Mouse (Mus musculus) adrenal gland, postnatal 14 days (tissue): ENCODE measurements around the gene Daxx. TPM values are rescaled to one million over a fixed set of nuclear protein-coding genes. Genes with fewer than 3 reads are reported as not detected.
"Not testable (repeated sequence)": the region's sequence is repeated elsewhere in the genome, so short reads cannot be mapped to it uniquely, and the experiment has no call there.

Experiments
- DNase-seq: peaks from one replicate; pipeline ENCODE4 v3.0.0; 2021; ENCODE audit warnings: mixed read lengths
- long read RNA-seq, 2 experiments: library from polyadenylated mRNA; stranded (forward); transcript quantifications; one replicate each; pipeline ENCODE4 v2.0.0; 2021
- total RNA-seq: library from RNA; stranded (reverse); gene quantifications from 2 replicates; pipeline ENCODE4 v1.2.3, GENCODE M21; 2021

The Daxx gene
- 27.7 and 32.0 TPM in 2 replicates for total RNA-seq
- long read RNA-seq, experiment 1, transcript Daxx-201 (8 exons, 2,581 nt): major isoform, 16 of 24 reads
- long read RNA-seq, experiment 1, partial matches to known transcripts: 1 of 24 reads
- long read RNA-seq, experiment 1, other reads (novel, unspliced or antisense): 7 of 24 reads
- long read RNA-seq, experiment 2, transcript Daxx-201 (8 exons, 2,581 nt): major isoform, 10 of 13 reads
- long read RNA-seq, experiment 2, partial matches to known transcripts: 0 of 13 reads
- long read RNA-seq, experiment 2, other reads (novel, unspliced or antisense): 3 of 13 reads

DNA sequence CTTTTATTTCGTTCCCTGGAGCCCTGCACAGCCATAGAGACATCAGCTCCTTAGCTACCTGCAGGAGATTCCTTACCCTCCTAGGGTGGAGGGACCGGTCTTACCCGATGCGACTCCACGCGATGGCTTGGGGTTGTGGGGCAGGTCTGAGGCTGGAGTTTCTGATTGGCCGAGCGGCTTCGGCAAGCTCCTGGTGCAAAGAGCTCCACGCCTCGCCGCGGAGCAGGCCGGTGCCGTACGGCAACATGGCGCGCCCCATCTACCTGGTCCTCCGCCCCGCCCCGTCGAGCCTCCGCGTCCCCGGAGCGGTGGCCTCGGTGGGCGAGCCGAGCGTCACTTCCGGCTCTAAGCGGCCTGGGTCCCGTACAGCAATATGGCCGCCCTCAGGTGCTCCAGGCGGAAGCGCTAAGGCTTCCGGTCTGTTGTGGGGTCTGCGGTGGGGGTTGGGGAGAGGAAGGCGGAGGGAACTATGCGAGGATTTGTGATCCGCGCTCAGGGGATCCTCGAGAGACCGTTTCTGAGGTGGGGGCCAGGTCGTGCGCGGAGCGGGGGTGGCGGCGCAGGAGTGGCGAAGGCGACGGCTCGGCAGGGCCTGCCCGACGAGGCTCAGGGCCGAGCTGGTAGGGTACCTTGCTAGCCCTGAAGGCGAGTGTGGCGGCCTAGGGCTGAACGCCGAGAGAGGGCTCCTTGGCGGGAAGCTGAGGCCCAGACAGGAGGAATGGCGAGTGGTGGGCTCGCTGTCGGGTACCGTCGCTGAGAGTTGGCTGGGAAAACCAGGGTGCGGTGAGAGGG, at the start of gene Daxx:
Gene Daxx (plus strand): TSS at position 338 of the 792 bp plus-strand sequence.
- DNase-seq: peak; percentile 100

DNA sequence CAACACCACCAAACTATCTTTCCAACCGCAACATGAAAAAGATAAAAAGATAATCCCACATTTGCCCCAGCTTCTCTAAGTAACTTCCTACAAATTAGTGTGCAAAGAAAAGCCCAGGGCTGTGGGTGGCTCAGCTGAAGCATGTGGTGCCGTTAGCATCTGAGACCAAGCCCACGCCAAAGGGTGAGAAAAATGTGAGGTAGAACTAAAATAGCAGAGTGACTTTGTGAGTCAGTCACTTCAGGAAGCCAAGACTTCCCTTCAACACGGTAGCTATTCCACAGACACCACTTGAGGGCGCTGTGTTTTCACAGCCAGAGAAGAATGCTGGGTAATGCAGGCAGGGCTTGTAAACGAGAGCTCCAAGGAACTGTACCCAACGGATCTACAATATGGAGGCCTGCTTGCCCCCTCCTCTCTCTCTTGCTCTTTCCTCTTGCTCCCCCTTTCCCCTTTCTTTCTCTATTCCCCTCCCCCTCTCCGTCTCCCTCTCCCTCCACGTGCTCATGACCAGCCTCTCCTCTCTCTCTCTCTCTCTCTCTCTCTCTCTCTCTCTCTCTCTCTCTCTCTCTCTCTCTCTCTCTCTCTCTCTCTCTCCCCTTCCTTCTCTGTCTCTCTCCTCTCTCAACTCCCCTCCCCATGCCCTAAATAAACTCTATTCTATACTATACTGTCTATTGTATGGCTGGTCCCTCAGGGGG, 43.7 kb upstream of the Daxx start:
- peak; percentile 84 for DNase-seq

DNA sequence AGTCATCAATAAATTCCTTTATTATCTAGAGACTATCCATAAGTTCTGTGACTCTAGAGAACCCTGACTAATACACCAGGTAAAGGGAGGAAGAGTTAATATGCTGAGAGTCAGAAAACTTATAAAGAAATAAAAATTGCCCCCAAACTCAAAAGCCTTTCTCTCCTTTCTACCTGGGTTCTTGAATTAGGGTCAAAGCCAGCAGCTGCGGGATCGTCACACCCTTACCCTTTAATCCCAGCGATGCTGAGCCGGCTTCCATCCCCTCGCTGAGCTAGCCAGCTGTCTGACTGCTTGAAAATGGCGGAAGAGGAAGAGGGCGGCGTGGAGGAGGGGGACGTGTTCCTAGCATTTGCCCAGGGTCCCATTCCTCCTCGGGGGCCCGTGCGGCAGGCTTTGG, 35.7 kb upstream of the Daxx start, which contains the start of gene Gm7029:
Gene Gm7029 (plus strand): TSS at position 301 of the 400 bp plus-strand sequence.
- not testable (repeated sequence) for DNase-seq

DNA sequence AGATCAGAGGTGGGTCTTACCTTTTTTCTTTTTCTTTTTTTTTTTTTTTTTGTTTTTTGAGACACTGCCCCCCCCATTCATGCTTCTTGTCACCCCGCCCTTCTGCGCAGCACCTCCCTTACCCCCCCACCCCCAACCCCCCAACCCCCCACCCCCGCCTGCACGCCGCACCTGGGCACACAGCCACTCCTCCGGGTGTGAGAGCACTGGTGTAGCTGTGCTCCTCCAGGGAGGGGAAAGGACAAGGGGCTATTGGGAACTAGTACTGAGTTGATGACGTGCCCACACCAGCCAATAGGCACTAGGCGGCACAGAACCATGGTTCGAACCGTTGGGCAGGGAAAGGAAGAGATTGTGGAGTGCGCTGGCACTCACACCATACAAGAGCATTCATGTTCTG, 34.8 kb upstream of the Daxx start:
- no peak for DNase-seq

DNA sequence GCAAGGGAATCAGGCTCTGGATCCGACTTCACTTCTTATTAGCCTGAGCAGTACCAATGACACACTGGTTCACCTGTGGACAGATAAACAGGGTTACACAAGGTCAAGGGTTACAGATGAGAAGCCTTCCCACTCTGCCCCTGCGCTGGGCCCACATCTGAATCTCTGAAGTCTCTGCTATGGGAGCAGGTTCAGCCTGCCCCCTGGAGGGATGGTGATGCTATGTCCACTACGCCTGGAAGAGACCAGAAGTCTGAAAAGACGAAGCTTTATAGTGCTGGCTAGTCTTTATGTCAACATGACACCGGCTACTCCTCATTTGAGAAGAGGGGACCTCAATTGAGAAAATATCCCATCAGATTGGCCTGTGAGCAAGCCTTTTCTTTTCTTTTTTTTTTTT, 33.4 kb upstream of the Daxx start:
- peak; percentile 48 for DNase-seq

DNA sequence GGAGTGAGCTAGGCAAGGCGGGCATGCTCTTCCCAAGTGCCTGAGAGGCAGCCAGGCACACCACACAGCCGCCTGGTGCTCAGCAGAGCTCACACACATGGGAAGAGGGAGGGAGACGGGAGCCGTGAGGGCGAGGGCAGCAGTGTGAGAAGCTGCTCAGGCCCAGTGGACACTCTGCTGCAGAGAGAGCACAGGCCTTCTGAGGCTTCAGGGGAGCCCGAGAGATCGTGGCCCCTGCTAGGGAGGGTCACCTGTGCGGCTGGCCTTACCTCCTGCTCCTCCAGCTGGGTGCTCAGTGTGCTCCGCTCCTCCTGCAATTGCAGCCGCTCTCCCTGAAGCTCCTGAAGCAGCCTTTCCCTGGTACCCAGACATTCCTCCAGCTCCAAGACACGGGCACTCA, 24.9 kb upstream of the Daxx start:
- not testable (repeated sequence) for DNase-seq

DNA sequence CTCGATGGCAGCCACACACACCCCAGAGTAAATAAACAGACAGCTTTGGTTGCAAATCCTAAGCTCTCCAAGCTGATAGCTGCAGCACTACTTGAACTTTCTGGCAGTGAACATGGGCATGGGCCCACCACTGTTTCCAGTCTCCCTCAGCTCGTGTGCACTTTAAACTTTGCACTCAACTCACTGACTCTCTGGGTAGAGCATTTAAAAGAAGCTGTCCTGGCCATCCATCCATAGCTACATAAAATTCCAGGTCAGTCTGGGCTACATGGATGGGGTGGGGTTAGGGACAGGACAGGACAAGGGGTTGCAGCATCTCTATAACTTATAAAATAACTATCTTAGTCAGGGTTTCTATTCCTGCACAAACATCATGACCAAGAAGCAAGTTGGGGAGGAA, 21.4 kb upstream of the Daxx start:
- DNase-seq: not testable (repeated sequence)

DNA sequence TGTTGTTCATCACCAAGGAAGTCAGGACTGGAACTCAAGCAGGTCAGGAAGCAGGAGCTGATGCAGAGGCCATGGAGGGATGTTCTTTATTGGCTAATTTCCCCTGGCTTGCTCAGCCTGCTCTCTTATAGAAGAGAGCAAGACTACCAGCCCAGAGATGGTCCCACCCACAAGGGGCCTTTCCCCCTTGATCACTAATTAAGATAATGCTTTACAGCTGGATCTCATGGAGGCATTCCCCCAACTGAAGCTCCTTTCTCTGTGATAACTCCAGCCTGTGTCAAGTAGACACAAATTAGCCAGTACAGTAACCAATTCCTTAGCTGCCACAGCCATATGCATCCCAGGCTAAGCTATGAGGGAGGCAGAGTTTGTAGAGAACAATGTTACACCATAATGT, 21.0 kb upstream of the Daxx start:
- DNase-seq: not testable (repeated sequence)

DNA sequence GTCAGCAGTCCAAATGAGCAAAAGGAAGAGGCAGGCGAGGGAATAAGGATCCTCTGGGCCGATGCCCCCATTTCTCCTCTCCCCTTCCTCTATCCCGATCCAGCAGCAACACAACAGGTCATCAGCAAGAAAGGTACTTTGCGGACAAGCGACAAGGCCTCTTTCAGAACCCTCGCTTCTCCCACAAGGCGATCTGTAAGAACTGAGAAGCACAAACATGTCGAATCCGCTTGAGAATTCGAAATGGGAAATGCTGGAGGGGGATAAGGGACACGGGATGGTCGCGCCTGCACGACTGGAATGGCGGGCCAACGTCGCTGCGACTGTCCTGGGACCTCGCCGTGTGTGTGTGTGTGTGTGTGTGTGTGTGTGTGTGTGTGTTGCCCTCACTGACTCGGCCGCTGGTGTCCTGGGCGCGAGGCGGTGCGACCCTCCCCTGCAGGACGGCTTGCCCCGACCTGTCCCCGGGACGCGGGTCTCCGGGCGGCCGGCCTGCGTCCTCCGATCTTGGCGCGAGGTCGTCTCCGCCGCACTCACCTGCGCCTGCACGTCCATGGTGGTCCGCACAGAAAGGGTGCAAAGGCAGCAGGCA, 19.2 kb upstream of the Daxx start:
- not testable (repeated sequence) for DNase-seq

DNA sequence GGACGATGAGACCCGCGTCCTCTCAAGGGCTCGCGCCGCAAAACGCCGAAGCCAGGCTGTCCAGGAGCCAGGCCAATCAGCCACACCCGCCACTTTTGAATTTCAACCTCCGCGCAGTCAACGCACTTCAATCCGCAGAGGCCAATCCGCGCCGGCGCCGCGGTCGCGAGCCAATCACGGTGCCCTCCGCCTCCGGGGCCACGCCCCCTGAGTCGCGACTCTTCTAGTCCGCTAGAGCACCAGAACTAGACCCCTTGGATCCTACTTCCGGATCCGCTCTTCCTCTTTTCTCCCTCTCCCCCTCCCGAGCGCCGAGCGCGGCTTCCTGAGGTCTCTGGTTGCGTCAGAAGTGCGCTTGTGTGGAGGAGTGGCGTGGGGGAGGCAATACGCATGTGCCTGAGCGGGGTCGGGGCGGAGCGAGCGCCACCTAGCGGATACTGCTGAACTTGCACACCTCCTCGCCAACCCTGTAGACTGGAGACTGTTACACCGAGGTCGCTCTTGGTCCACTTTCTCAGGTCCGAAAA, 18.6 kb upstream of the Daxx start, which contains the start of gene Kifc1:
Gene Kifc1 (minus strand): TSS at position 129 of the 527 bp plus-strand sequence.
- DNase-seq: peak; percentile 99

DNA sequence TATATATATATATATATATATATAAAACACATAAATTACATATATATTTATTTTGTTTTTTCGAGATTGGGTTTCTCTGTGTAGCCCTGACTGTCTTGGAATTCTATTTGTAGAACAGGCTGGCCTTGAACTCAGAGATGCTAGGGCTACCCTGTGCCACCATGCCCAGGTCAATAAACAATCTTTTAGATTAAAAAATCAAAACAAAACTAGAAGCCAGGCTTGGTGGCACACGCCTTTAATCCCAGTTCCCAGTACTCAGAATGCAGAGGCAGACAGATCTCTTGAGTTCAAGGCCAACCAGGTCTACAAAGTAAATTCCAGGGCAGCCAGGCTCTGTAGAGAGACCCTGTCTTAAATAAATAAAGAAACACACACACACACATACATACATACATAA, 17.9 kb upstream of the Daxx start:
- DNase-seq: no peak

DNA sequence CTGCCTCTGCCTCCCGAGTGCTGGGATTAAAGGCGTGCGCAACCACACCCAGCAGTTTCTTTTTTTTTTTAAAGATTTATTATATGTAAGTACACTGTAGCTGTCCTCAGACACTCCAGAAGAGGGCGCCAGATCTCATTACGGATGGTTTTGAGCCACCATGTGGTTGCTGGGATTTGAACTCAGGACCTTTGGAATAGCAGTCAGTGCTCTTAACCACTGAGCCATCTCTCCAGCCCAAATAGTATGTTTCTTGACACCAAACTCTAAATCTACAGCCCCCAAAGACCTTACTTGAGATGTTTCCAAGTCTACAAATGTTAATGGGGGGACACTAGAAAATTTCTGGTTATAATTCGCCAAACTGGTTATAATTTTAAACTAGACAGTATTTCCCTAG, 17.3 kb upstream of the Daxx start:
- DNase-seq: not testable (repeated sequence)

DNA sequence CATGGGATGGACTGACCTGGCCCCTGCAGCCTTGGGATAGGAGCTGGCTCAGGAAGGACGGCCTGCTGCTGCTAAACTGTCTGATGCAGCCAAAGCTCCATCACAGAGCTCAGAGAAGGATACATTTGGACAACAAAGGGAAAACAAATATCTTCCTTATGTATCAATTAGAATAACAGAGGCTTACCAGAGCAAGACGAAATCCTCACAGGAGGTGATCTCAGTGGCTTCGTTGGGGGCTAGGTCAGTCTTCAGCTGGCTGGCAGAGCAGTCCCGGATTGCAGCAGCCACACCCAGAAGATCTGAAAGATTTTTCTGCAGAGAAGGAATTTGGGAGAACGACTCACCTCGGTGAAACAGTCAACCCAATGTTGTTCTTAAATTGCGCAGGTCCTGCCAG, 16.8 kb upstream of the Daxx start:
- DNase-seq: no peak

DNA sequence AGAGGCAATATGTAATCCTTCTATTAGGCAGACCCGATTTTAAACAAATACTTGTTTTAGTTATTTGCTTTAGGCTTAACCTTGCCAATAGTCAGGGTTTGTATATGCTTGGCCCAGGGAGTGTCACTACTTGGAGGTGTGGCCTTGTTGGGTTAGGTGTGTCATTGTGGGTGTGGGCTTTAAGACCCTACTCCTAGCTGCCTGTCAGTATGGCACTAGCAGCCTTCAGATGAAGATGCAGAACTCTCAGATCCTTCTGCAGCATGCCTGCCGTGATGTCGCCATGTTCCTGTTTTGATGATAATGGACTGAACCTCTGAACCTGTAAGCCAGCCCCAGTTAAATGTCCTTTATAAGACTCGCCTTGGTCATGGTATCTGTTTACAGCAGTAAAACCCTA, 16.2 kb upstream of the Daxx start:
- not testable (repeated sequence) for DNase-seq

DNA sequence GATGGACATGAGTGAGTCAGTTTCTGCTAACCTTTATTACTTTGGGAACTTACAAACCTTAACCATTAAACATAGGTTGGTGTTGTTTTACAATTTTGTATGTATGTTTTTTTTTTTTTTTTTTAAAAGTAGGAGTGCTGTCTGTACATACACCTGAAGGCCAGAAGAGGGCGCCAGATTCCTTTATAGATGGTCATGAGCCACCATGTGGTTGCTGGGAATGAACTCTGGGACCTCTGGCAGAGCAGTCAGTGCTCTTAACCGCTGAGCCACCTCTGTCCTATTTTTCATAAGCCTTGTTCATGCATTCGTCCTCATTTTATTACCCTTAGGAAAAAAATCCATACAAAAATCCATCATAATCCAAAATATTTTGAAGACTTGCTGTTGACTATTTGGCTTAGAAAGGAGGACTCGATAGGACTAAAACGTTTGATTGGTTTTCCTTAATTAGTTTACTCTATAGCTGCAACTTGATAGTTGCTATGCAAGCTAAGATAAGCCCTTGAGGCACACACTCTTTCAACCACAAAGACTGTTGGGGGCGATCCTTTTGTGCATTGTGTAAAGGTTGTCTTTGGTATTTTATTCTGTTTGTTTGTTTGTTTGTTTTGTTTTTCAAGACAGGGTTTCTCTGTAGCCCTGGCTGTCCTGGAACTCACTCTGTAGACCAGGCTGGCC, 12.0 kb upstream of the Daxx start:
- peak; percentile 72 for DNase-seq

DNA sequence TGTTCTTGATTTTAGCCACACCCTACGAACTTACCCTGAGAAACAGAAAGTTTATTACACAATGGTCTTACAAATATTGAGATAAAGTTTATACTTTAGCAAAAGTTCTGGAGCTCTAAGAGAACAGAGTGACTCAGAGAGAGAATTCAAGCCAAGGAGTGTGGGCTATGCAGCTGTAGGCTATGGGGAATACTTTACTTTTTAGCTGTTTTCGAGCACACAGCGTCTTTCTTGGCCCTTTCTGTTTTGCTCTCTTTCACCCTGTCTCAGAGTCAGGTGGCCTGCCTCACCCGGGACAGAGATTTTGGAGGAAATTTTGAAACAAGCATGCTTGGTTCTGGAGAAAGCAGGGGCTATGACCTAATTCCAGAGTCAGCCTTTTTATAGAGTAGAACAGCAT, 11.0 kb upstream of the Daxx start:
- not testable (repeated sequence) for DNase-seq

DNA sequence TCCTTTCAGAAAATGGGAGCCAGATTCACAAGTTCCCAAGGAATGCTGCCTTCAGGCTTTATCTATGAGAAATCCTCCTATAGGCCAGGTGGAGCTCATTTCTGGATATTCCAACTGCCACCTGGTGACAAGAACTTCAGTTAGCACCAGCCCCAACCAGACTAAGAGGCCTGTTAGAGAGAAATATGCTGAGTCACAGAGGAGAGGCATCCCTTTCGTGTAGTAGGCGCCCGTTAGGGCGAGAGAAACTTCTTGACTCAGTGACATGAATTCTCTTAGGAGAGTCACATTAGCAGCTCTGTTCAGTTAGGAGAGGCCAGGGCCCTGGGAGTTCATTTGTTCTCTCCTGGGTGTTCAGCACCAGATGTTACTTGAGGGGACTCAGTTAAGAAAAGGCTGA, 9.6 kb upstream of the Daxx start:
- no peak for DNase-seq

DNA sequence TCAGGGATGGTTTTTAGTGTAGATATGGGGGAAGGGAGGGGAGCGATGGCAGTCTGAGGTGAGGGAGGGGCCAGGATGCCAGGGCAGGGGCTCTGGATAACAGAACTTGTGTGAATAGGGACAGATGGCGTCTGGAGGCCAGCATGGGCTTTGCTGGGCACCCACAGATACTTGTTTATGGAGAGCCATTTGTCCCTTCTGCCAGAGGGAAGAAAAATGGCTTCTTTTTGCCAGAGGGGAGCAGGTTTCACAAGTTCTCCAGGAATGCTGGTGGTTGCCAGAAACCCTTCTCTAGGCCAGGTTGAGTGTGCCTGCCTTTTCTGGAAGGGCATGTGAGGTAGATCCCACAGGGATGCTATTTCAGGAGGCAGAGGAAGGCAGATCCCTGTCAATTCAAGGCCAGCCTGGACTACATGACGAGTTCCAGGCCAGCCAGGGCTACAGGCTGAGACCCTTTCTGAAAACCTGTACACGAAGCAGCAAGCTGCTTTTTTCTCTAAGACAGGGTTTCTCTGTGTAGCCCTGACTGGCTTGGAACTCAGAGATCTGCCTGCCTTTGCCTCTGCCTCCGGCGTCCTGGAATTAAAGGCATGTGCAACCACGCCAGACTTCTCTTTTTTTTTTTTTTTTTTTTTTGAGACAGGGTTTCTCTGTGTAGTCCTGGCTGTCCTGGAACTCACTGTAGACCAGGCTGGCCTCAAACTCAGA, 8.8 kb upstream of the Daxx start:
- DNase-seq: peak; percentile 46

DNA sequence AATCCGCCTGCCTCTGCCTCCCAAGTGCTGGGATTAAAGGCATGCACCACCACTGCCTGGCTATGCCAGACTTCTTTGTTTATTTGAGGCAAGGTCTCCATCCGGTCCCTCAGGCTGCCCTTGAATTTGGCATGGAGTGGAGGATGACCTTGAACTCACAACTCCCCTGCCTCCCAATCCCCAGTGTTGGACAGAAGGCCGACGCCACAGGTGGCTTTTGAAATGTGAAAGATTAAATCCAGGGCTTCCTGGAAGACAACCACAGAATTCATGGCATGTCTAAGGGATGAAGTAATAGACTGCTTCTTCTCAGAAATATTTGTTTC, 8.3 kb upstream of the Daxx start:
- no peak for DNase-seq

DNA sequence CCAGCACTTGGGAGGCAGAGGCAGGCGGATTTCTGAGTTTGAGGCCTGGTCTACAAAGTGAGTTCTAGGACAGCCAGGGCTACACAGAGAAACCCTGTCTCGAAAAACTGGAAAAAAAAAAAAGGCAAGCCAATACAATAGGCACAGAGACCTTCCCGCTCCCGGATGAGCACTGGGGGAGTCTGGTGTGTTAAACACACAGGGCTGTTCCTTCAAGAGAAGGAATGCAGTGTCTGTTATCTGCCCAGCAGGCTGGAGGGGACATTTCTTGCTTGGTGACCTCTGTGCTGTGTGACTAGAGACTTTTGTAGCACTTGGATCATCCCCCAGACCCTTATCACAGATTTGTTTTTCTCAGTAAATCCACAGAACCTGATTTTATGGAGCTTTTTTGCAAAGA, 7.6 kb upstream of the Daxx start:
- no peak for DNase-seq

DNA sequence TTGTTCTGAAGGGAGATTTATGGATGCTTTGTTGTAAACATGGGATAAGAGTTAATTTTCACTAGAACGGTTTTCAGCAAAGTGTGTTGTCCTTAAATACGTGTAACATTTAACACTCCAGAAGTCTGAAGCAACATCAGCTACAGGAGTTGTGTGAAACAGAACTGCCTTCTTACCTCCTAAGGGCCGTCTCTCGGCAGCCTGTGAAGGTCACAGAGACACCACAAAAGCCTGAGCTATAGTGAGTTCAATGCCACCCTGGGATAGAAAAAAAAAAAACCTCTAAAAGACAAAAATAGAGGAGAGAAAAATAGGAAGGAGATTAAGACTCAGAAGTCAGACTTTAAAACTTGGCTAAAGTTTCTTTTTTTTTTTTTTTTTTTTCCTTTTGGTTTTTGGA, 7.1 kb upstream of the Daxx start:
- no peak for DNase-seq
